Mouse (Mus musculus) midbrain, embryonic 16.5 days (tissue): ENCODE results near the gene Atp5k. TPM values are rescaled to one million over a fixed set of nuclear protein-coding genes. Genes with fewer than 3 reads are reported as not detected.

Experiments used
- ATAC-seq: fragments of 200-750 bp; cut with Nextera tagmentation; 2 replicates; pipeline ENCODE4 v1.8.0; 2017; ENCODE audit warnings: moderate TSS enrichment
- H3K27ac ChIP-seq: fragments of 300-500 bp; sonication (generic); 2 replicates; pipeline ENCODE4 v1.5.1; 2014; ENCODE audit warnings: mild to moderate bottlenecking, low read length, mixed read lengths
- H3K27me3 ChIP-seq: fragments of 300-500 bp; sonication (generic); 2 replicates; pipeline ENCODE4 v1.6.1; 2014; ENCODE audit warnings: low read depth, low read length, mixed read lengths; ENCODE audit not compliant: control insufficient read depth, insufficient read depth
- H3K36me3 ChIP-seq: fragments of 300-500 bp; sonication (generic); 2 replicates; pipeline ENCODE4 v1.6.1; 2014; ENCODE audit warnings: mild to moderate bottlenecking, low read length, moderate library complexity, mixed read lengths; ENCODE audit not compliant: control insufficient read depth, insufficient read depth
- H3K4me1 ChIP-seq: fragments of 300-500 bp; sonication (generic); 2 replicates; pipeline ENCODE4 v1.6.1; 2014; ENCODE audit warnings: mild to moderate bottlenecking, low read length, mixed read lengths; ENCODE audit not compliant: control insufficient read depth, insufficient read depth
- H3K4me2 ChIP-seq: fragments of 300-500 bp; sonication (generic); 2 replicates; pipeline ENCODE4 v1.6.1; 2014; ENCODE audit warnings: mild to moderate bottlenecking, low read length, mixed read lengths
- H3K4me3 ChIP-seq: fragments of 300-500 bp; sonication (generic); 2 replicates; pipeline ENCODE4 v1.5.1; 2014; ENCODE audit warnings: low read depth, mild to moderate bottlenecking, low read length, moderate library complexity, mixed read lengths
- H3K9ac ChIP-seq: fragments of 300-500 bp; sonication (generic); 2 replicates; pipeline ENCODE4 v1.6.1; 2014; ENCODE audit warnings: low read depth, low read length, mixed read lengths
- H3K9me3 ChIP-seq: fragments of 300-500 bp; sonication (generic); replicated peaks from 2 replicates; pipeline ENCODE4 v1.6.1; 2014; ENCODE audit warnings: mild to moderate bottlenecking, low read length, mixed read lengths; ENCODE audit not compliant: control insufficient read depth, poor library complexity, severe bottlenecking
- WGBS: fragments of 180-500 bp; shearing (Covaris S2); extraction: QIAGEN DNeasy Blood & Tissue Kit; methylation state at CpG from one replicate; pipeline ENCODE4 v1.1.7; 2014; 5-methylcytosine and 5-hydroxymethylcytosine counted together
- polyA plus RNA-seq: library from polyadenylated mRNA; unstranded; fragments of >200 nt; fragmentation: Nextera tagmentation; extraction: Ambion mirVana; gene quantifications from 2 replicates; pipeline ENCODE4 v1.2.1, GENCODE M21; 2015

Gene Atp5k
- polyA plus RNA-seq, 1 experiment from 2014 or later = 350 TPM

- peak within 1 kb of the TSS; percentile 100 for H3K9ac ChIP-seq
- no peaks in the 10 kb centered on the region for H3K36me3 ChIP-seq
- under 1% methylated on average over 62 of the region's 62 CpGs for WGBS
- peak within 1 kb of the TSS; percentile 87 for H3K27ac ChIP-seq
- ATAC-seq = peak; percentile 94
- peak within 1 kb of the TSS; percentile 100 for H3K4me2 ChIP-seq
- peaks cover 10% of the 10 kb centered on the region; the same call in 1 of the 2 replicates for H3K27me3 ChIP-seq
- H3K9me3 ChIP-seq = no peaks in the 10 kb centered on the region
- H3K4me3 ChIP-seq = peak within 1 kb of the TSS; percentile 97
- peaks cover 37% of the 10 kb centered on the region for H3K4me1 ChIP-seq
Observed at GRCm38 (mm10) chr5:108461082-108462065, 27.1 kb upstream of the Atp5k start, which contains the start of gene Pcgf3. Gene Pcgf3, plus strand, starts transcription at chr5:108461232.

GRCm38 (mm10) chr5:108460461-108460860 is 26.2 kb upstream of the Atp5k start:
- ATAC-seq = peak; percentile 7
- 46% methylated on average over 6 of the region's 6 CpGs for WGBS

GRCm38 (mm10) chr5:108458706-108459105 is 24.5 kb upstream of the Atp5k start:
- H3K27ac ChIP-seq = no peak overlapping the region
- 74% methylated on average over 2 of the region's 2 CpGs for WGBS
- H3K9ac ChIP-seq = no peak overlapping the region
- H3K36me3 ChIP-seq = no peaks in the 10 kb centered on the region
- ATAC-seq = no peak
- peaks cover 10% of the 10 kb centered on the region; the same call in 1 of the 2 replicates for H3K27me3 ChIP-seq
- no peak overlapping the region for H3K4me3 ChIP-seq
- peaks cover 16% of the 10 kb centered on the region for H3K4me1 ChIP-seq
- H3K9me3 ChIP-seq = no peaks in the 10 kb centered on the region
- no peak overlapping the region for H3K4me2 ChIP-seq

More at GRCm38 (mm10) chr5:108460461-108460860, 26.2 kb upstream of the Atp5k start:
- Histone ChIP-seq H3K27me3 (peaks cover 10% of the 10 kb centered on the region; the same call in 1 of the 2 replicates), H3K27ac (no peak overlapping the region; the same call in 1 of the 2 replicates), H3K4me3 (peak overlapping the region; percentile 97), H3K4me2 (peak overlapping the region; percentile 100), H3K9ac (peak overlapping the region; percentile 59), H3K4me1 (peaks cover 34% of the 10 kb centered on the region), H3K36me3 (no peaks in the 10 kb centered on the region), H3K9me3 (no peaks in the 10 kb centered on the region)

- ATAC-seq = no peak
- no peaks in the 10 kb centered on the region for H3K36me3 ChIP-seq
- no peak overlapping the region for H3K4me3 ChIP-seq
- no peak overlapping the region for H3K9ac ChIP-seq
- no peaks in the 10 kb centered on the region for H3K9me3 ChIP-seq
- H3K27ac ChIP-seq = no peak overlapping the region
- WGBS = 40% methylated on average over 3 of the region's 3 CpGs
- peaks cover 6% of the 10 kb centered on the region; the same call in 1 of the 2 replicates for H3K27me3 ChIP-seq
- H3K4me1 ChIP-seq = no peaks in the 10 kb centered on the region
- H3K4me2 ChIP-seq = no peak overlapping the region
Observed at GRCm38 (mm10) chr5:108454094-108454493, 19.8 kb upstream of the Atp5k start.

- Histone ChIP-seq H3K4me1 (no peaks in the 10 kb centered on the region), H3K9me3 (no peaks in the 10 kb centered on the region), H3K36me3 (no peaks in the 10 kb centered on the region), H3K9ac (no peak overlapping the region), H3K4me2 (no peak overlapping the region), H3K27me3 (peaks cover 6% of the 10 kb centered on the region), H3K4me3 (no peak overlapping the region), H3K27ac (no peak overlapping the region)
- ATAC-seq = no peak
- 100% methylated on average over 1 of the region's 1 CpGs for WGBS
Observed at GRCm38 (mm10) chr5:108452422-108452821, 18.2 kb upstream of the Atp5k start.

- H3K36me3 ChIP-seq = no peaks in the 10 kb centered on the region
Observed at GRCm38 (mm10) chr5:108451611-108452010, 17.4 kb upstream of the Atp5k start.

GRCm38 (mm10) chr5:108450837-108451540 is 16.7 kb upstream of the Atp5k start:
- Histone ChIP-seq H3K9ac (no peak overlapping the region), H3K36me3 (no peaks in the 10 kb centered on the region), H3K4me2 (no peak overlapping the region), H3K9me3 (no peaks in the 10 kb centered on the region), H3K27me3 (peaks cover 8% of the 10 kb centered on the region), H3K27ac (no peak overlapping the region), H3K4me1 (no peaks in the 10 kb centered on the region), H3K4me3 (no peak overlapping the region)
- WGBS = 82% methylated on average over 8 of the region's 8 CpGs
- no peak for ATAC-seq

More at GRCm38 (mm10) chr5:108451611-108452010, 17.4 kb upstream of the Atp5k start:
- Histone ChIP-seq H3K27ac (no peak overlapping the region), H3K9me3 (no peaks in the 10 kb centered on the region), H3K4me2 (no peak overlapping the region), H3K9ac (no peak overlapping the region), H3K4me3 (no peak overlapping the region), H3K27me3 (peaks cover 6% of the 10 kb centered on the region), H3K4me1 (no peaks in the 10 kb centered on the region)
- WGBS = 87% methylated on average over 1 of the region's 1 CpGs
- no peak for ATAC-seq

GRCm38 (mm10) chr5:108448785-108449668 is 14.8 kb upstream of the Atp5k start, which contains the start of gene Mfsd7a:
Gene Mfsd7a, minus strand, starts transcription at chr5:108448891.
- Histone ChIP-seq H3K27ac (no peak within 1 kb of the TSS), H3K9ac (peak within 1 kb of the TSS; percentile 38; the same call in 1 of the 2 replicates)

More at GRCm38 (mm10) chr5:108448785-108449668, 14.8 kb upstream of the Atp5k start, which contains the start of gene Mfsd7a:
- 16% methylated on average over 24 of the region's 24 CpGs for WGBS
- H3K36me3 ChIP-seq = no peaks in the 10 kb centered on the region
- H3K4me1 ChIP-seq = no peaks in the 10 kb centered on the region
- H3K27me3 ChIP-seq = peaks cover 8% of the 10 kb centered on the region
- peak within 1 kb of the TSS; percentile 25 for H3K4me3 ChIP-seq
- no peaks in the 10 kb centered on the region for H3K9me3 ChIP-seq
- ATAC-seq = no peak
- H3K4me2 ChIP-seq = peak within 1 kb of the TSS; percentile 49
